Mouse (Mus musculus) c-Kit-positive CD71-positive TER-119-positive erythroid progenitor cells, embryonic 14.5 days (primary cell): ENCODE data around the gene Faap24.
A peak's percentile ranks its signal among the peaks of the same experiment; 100 is the strongest.

Source experiments
- DNase-seq: peaks from one replicate; pipeline ENCODE4 v3.0.0-alpha.2; 2013; ENCODE audit warnings: low spot score

Gene Faap24

GRCm38 (mm10) chr7:35365161-35365910, 31.3 kb downstream of the Faap24 start:
- no peak for DNase-seq

- no peak for DNase-seq
Measured at GRCm38 (mm10) chr7:35362868-35363267, 33.8 kb downstream of the Faap24 start.

GRCm38 (mm10) chr7:35362253-35362652, 34.4 kb downstream of the Faap24 start:
- DNase-seq, result no peak

DNA sequence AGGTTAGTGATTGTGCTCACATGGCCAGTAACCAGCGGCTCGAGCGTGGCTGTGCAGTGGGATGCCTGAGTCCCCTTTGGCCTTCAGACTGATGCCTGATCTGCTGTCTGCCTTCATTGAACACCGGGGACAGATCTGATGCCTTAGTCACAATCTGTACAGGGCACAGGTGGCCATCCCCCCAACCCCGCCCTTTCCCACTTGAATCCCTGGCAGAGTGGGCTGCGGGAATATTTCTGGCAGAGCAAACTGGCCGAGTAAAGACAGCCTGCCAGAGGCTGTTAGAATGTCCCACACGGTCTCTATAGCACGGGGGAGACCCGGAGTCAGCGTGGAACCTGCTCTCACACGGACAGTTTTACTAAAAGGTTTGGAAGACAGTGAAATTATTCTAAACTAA, 39.0 kb downstream of the Faap24 start:
- no peak for DNase-seq

GRCm38 (mm10) chr7:35355303-35355872, 41.2 kb downstream of the Faap24 start:
- no peak for DNase-seq

DNA sequence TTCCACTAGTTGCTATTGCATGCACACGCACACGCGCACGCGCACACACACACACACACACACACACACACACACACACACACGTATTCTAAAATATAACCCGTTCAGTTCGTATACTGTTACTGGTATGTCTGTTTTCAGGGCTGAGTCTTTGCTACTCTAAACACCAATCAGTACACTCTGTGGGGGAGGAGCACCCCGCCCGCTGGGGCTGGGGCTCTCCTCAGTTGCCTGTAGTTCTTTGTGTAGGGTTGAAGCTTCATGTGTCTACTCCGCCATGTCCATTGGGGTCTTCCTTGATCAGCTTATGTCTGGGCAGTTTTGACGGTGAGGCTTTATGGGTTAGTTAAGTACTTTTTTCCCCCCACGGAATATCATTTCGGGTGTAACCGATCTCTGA, 43.3 kb downstream of the Faap24 start:
- DNase-seq, result no peak

DNA sequence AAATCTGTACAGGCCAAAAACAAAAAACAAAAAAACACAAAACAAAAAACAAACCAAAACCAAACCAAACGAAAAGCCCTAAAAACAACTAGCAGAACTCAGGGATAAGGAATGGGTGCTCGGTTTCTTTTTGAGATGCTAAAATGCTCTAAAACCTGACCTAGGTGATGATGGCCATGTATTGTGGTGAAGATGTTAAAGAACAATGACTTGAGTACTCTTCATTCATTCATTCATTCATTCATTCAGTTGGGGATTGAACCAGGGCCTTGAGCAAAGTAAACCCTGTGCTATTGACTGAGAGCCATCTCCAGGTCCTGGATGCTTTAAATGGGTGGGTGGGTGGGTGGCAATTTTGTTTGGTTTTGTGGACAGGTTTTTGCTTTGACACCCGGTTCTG, 45.5 kb downstream of the Faap24 start:
- no peak for DNase-seq

- DNase-seq, result no peak
Measured at GRCm38 (mm10) chr7:35349886-35350684, 46.6 kb downstream of the Faap24 start.

GRCm38 (mm10) chr7:35349022-35349421, 47.6 kb downstream of the Faap24 start:
- no peak for DNase-seq

DNA sequence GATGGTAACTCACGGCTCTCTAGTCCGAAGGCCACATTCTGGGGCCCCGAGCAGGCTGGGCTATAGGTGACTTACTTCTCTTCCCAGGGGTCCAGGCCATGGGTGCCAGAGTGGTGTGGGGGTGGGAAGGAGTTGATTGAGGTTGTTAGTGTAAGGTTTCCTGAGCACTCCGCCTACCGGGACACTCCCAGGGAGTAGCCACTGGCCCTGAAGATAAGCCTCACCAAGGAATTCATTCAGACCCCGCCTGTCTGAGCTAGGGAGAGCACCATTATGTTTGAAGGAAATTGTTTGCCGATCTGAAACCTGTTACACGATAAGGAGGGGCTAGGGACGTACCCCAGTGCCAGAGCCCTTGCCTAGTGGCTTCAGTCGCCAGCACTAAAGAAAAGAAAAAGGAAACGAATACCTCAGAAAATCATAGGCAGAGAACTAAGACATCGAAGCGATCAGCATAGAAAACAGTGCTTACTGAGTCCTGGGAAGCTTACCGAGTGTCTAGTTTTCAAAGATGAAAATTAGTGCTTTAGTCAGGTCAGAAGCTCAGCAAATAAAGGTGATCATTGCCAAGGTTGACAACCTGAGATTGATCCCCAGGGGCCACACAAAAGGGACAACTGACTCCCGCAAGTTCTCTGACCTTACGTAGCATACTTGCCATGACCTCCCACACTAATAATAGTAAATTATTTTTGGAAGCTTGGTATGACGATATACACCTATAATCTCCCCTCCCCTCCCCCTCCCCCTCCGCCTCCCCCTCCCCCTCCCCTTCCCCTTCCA, 48.5 kb downstream of the Faap24 start:
- DNase-seq, result peak; percentile 14

DNA sequence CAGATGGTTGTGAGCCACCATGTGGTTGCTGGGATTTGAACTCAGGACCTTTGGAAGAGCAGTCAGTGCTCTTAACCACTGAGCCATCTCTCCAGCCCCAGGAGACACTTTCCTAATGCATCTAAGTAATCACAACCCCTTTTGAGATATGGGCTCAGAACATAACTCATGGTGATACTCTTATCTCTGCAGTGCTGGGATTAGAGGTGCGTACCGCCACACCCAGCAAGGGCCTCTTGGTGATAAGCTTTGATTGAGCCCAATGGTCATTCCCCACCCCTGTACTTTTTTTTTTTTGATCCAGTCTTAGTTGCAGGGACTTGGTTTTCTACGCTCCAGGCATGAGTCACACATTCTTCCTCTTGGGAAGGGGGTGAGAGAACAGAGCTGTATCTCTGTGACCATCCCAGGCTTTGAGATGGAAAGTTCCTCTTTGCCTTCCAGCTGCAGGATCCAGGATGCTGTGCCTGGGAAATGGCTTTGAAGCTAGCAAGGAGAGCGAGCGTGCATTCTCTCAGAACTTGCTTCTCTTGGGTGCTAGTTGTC, 51.8 kb downstream of the Faap24 start:
- no peak for DNase-seq

GRCm38 (mm10) chr7:35342498-35342897, 54.1 kb downstream of the Faap24 start:
- no peak for DNase-seq
